Mouse (Mus musculus): ENCODE measurements at regions not wholly inside any gene's neighbourhood (a gene's known extent, or its start where the extent isn't known, plus 50 kb on each side); places are given as distances from the start of the nearest gene placed in this dataset.

GRCm38 (mm10) chr13:40652916-40653315, 85.3 kb downstream of the Tfap2a start:
- DNase-seq: no peak

- peak; percentile 2 for DNase-seq
These were observed 87.1 kb downstream of the Tfap2a start for GRCm38 (mm10) chr13:40651056-40651455.

GRCm38 (mm10) chr13:40650036-40650709, 88.0 kb downstream of the Tfap2a start:
- no peak for DNase-seq

GRCm38 (mm10) chr13:40649096-40650035, 88.8 kb downstream of the Tfap2a start:
- DNase-seq: no peak

- DNase-seq: no peak
These were observed 92.0 kb downstream of the Tfap2a start for GRCm38 (mm10) chr13:40646131-40646530.

- DNase-seq: no peak
These were observed 92.5 kb downstream of the Tfap2a start for GRCm38 (mm10) chr13:40645646-40646045.

GRCm38 (mm10) chr13:40642931-40643330, 95.2 kb downstream of the Tfap2a start:
- no peak for DNase-seq

GRCm38 (mm10) chr13:40637269-40637668, 100.9 kb downstream of the Tfap2a start:
- no peak for DNase-seq

GRCm38 (mm10) chr13:40617881-40618280, 120.3 kb downstream of the Tfap2a start:
- DNase-seq: no peak

GRCm38 (mm10) chr13:40608526-40608925, 129.7 kb downstream of the Tfap2a start:
- DNase-seq: no peak

- DNase-seq: peak; percentile 3
These were observed 131.5 kb downstream of the Tfap2a start for GRCm38 (mm10) chr13:40606405-40607271.

- DNase-seq: no peak
These were observed 132.3 kb downstream of the Tfap2a start for GRCm38 (mm10) chr13:40605686-40606404.

GRCm38 (mm10) chr13:40574981-40575745, 163.0 kb downstream of the Tfap2a start:
- DNase-seq: no peak

- DNase-seq: no peak
These were observed 168.7 kb downstream of the Tfap2a start for GRCm38 (mm10) chr13:40569461-40569860.

GRCm38 (mm10) chr13:40567821-40568220, 170.4 kb downstream of the Tfap2a start:
- no peak for DNase-seq

GRCm38 (mm10) chr13:40564351-40564750, 173.8 kb downstream of the Tfap2a start:
- no peak for DNase-seq

- no peak for DNase-seq
These were observed 183.8 kb downstream of the Tfap2a start for GRCm38 (mm10) chr13:40554368-40554767.

- DNase-seq: no peak
These were observed 164.3 kb upstream of the Ofcc1 start for GRCm38 (mm10) chr13:40525501-40525900.

GRCm38 (mm10) chr13:40523115-40523514, 161.9 kb upstream of the Ofcc1 start:
- no peak for DNase-seq

GRCm38 (mm10) chr13:40518180-40518579, 156.9 kb upstream of the Ofcc1 start:
- DNase-seq: no peak

- no peak for DNase-seq
These were observed 148.0 kb upstream of the Ofcc1 start for GRCm38 (mm10) chr13:40509290-40509689.

GRCm38 (mm10) chr13:40480830-40481229, 119.6 kb upstream of the Ofcc1 start:
- no peak for DNase-seq
